Mouse (Mus musculus) midbrain, embryonic 15.5 days (tissue): ENCODE data around the gene Neil1. TPM values are rescaled to one million over a fixed set of nuclear protein-coding genes. Genes with fewer than 3 reads are reported as not detected.

ENCODE experiments used
- ATAC-seq: fragments of 200-750 bp; cut with Nextera tagmentation; replicated peaks from 2 replicates; pipeline ENCODE4 v1.8.0; 2017; ENCODE audit warnings: moderate TSS enrichment
- H3K27ac ChIP-seq: fragments of 300-500 bp; sonication (generic); 2 replicates; pipeline ENCODE4 v1.5.1; 2015; ENCODE audit warnings: mild to moderate bottlenecking, inconsistent platforms
- H3K27me3 ChIP-seq: fragments of 300-500 bp; sonication (generic); replicated peaks from 2 replicates; pipeline ENCODE4 v1.6.1; 2015; ENCODE audit warnings: inconsistent platforms
- H3K36me3 ChIP-seq: fragments of 300-500 bp; sonication (generic); replicated peaks from 2 replicates; pipeline ENCODE4 v1.6.1; 2015; ENCODE audit warnings: inconsistent platforms
- H3K4me1 ChIP-seq: fragments of 300-500 bp; sonication (generic); 2 replicates; pipeline ENCODE4 v1.6.1; 2015; ENCODE audit warnings: inconsistent platforms
- H3K4me2 ChIP-seq: fragments of 300-500 bp; sonication (generic); 2 replicates; pipeline ENCODE4 v1.6.1; 2015; ENCODE audit warnings: inconsistent platforms, mild to moderate bottlenecking, moderate library complexity
- H3K4me3 ChIP-seq: fragments of 300-500 bp; sonication (generic); 2 replicates; pipeline ENCODE4 v1.5.1; 2015; ENCODE audit warnings: mild to moderate bottlenecking, inconsistent platforms
- H3K9ac ChIP-seq: fragments of 300-500 bp; sonication (generic); 2 replicates; pipeline ENCODE4 v1.6.1; 2015; ENCODE audit warnings: mild to moderate bottlenecking, inconsistent platforms
- H3K9me3 ChIP-seq: fragments of 300-500 bp; sonication (generic); 2 replicates; pipeline ENCODE4 v1.6.1; 2016; ENCODE audit warnings: inconsistent platforms
- WGBS: fragments of 180-500 bp; shearing (Covaris S2); methylation state at CpG from one replicate; pipeline ENCODE4 v1.1.7; 2015; ENCODE audit warnings: mixed read lengths; 5-methylcytosine and 5-hydroxymethylcytosine counted together
- polyA plus RNA-seq: library from polyadenylated mRNA; unstranded; fragments of >200 nt; fragmentation: Nextera tagmentation; extraction: Ambion mirVana; gene quantifications from 2 replicates; pipeline ENCODE4 v1.2.1, GENCODE M21; 2015

Gene Neil1
- polyA plus RNA-seq, 1 experiment from 2014 or later = 10.5 TPM

DNA sequence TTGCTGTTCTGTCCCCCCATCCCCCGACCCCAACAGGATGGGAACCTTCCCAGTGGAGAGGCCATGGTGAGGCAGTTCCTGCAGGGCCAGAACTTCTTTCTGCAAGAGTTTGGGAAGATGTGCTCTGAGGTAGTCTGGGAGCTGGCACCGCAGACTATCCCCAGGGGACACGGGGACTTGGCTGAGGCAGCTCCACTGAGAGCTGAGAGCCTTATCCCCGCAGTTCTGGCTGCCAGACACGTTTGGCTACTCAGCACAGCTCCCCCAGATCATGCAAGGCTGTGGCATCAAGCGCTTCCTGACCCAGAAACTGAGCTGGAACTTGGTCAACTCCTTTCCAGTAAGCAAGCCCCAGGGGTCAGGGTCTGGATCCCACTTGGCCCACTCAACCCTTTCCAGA, 10.9 kb downstream of the Neil1 start:
- peaks cover 32% of the 10 kb centered on the region for H3K36me3 ChIP-seq
- no peak overlapping the region for H3K4me2 ChIP-seq
- H3K27me3 ChIP-seq = no peaks in the 10 kb centered on the region
- no peak overlapping the region for H3K4me3 ChIP-seq
- WGBS = 85% methylated on average over 6 of the region's 6 CpGs
- H3K27ac ChIP-seq = no peak overlapping the region
- H3K4me1 ChIP-seq = no peaks in the 10 kb centered on the region
- no peak for ATAC-seq
- H3K9me3 ChIP-seq = no peaks in the 10 kb centered on the region
- H3K9ac ChIP-seq = no peak overlapping the region

DNA sequence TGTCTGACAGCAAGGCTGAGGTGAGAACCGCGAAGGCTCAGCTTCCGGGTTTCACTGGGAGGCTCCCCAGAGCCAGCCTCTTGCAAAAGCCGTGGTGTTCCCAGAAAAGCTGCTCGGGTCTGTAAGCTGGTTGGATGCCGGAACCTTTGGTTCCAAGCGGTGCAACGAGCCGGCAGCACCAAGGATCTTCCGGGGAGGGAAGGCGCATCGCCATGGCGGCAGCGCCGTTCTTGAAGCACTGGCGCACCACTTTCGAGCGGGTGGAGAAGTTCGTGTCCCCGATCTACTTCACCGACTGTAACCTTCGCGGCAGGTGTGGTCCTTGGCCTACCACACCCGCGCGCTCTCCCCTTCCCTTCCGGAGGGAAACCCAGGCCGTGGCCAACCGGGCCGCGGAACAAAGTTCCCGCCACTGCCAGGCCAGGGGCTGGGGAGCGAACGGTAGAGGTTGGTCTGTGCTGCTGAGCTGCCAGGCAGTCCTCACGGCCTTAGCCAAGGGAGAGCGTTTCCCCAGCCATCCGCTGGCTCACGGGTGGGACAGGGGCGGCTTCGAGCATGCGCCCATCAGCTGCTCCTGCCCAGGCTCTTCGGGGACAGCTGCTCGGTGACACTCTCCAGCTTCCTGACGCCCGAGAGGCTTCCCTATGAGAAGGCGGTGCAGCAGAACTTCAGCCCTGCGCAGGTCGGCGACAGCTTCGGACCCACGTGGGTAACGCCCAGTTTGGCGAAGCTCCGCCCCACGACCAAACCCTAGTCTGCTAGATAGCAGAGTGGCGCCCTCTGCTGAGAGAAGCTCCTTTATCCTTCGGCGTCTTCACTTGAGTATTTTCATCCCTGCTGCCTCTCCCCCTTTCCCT, 17.3 kb downstream of the Neil1 start, which contains the start of gene Man2c1:
Gene Man2c1, plus strand, starts transcription at position 114 of the 857 bp plus-strand sequence.
- under 1% methylated on average over 58 of the region's 58 CpGs for WGBS
- Histone ChIP-seq H3K36me3 (peaks cover 22% of the 10 kb centered on the region), H3K27me3 (no peaks in the 10 kb centered on the region), H3K4me1 (peaks cover 17% of the 10 kb centered on the region), H3K4me3 (peak within 1 kb of the TSS; percentile 67), H3K9ac (peak within 1 kb of the TSS; percentile 66), H3K9me3 (no peaks in the 10 kb centered on the region), H3K27ac (peak within 1 kb of the TSS; percentile 92), H3K4me2 (peak within 1 kb of the TSS; percentile 73)
- peak; percentile 94 for ATAC-seq

DNA sequence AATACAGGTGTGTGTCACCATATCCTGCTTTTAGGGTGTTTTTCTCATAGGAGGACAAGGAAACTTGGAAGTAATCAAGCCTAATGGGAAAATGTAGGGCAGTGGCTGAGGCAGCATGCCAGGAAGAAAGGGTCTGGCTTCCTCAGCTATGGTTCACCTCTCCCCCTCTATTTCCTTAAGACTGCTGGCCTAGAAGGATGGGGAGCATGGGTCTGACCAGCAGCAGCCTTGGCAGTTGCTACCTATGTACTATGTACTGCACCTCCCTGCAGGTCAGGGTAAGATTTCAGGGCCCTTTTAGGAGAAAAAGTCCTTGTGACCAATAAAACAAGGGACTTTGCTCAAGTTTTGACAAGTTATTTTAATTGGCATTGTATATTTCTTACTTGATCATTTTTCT, 18.5 kb downstream of the Neil1 start:
- H3K36me3 ChIP-seq = peaks cover 26% of the 10 kb centered on the region

GRCm38 (mm10) chr9:57117261-57117755, 30.8 kb downstream of the Neil1 start:
- H3K4me3 ChIP-seq = no peak overlapping the region
- no peak overlapping the region for H3K9ac ChIP-seq
- no peaks in the 10 kb centered on the region for H3K4me1 ChIP-seq
- WGBS = 88% methylated on average over 13 of the region's 13 CpGs
- H3K9me3 ChIP-seq = no peaks in the 10 kb centered on the region
- ATAC-seq = no peak
- H3K27me3 ChIP-seq = no peaks in the 10 kb centered on the region
- peaks cover 65% of the 10 kb centered on the region for H3K36me3 ChIP-seq
- H3K27ac ChIP-seq = no peak overlapping the region
- no peak overlapping the region for H3K4me2 ChIP-seq

More for the DNA sequence above, 18.5 kb downstream of the Neil1 start:
- Histone ChIP-seq H3K9ac (peak overlapping the region; percentile 66; the same call in 1 of the 2 replicates), H3K4me2 (peak overlapping the region; percentile 73), H3K4me1 (peaks cover 17% of the 10 kb centered on the region), H3K9me3 (no peaks in the 10 kb centered on the region), H3K27ac (no peak overlapping the region), H3K27me3 (no peaks in the 10 kb centered on the region), H3K4me3 (peak overlapping the region; percentile 67)
- ATAC-seq = no peak

Other genes starting within 250 kb of the Neil1 start
- 3.0 TPM in 2 replicates for gene Snx33, start 219.9 kb downstream of the Neil1 start, polyA plus RNA-seq
- 62.8 and 64.4 TPM in 2 replicates for gene Imp3, start 210.8 kb downstream of the Neil1 start, polyA plus RNA-seq
- 29.8 and 33.0 TPM in 2 replicates for gene Snupn, start 197.4 kb downstream of the Neil1 start, polyA plus RNA-seq
- gene Ptpn9, start 153.4 kb downstream of the Neil1 start, polyA plus RNA-seq = 25.8 and 28.0 TPM in 2 replicates
- gene Sin3a, start 76.3 kb downstream of the Neil1 start, polyA plus RNA-seq = 25.0 and 25.9 TPM in 2 replicates
- 102 and 109 TPM in 2 replicates for gene Man2c1, start 17.6 kb downstream of the Neil1 start, polyA plus RNA-seq
- gene Commd4, start 10.0 kb upstream of the Neil1 start, polyA plus RNA-seq = 196 and 201 TPM in 2 replicates
- gene Trcg1, start 88.3 kb upstream of the Neil1 start, polyA plus RNA-seq = not detected in 2 replicates
- gene 1700017B05Rik, start 114.3 kb upstream of the Neil1 start, polyA plus RNA-seq = 4.0 and 4.4 TPM in 2 replicates